Mouse (Mus musculus) R1 (cell line): Measurements from ENCODE around the gene Zbtb39.

Source experiments
- DNase-seq: peaks from one replicate; pipeline ENCODE4 v3.0.0-alpha.2; 2018; ENCODE audit warnings: low read depth, low spot score

Zbtb39 gene

DNA sequence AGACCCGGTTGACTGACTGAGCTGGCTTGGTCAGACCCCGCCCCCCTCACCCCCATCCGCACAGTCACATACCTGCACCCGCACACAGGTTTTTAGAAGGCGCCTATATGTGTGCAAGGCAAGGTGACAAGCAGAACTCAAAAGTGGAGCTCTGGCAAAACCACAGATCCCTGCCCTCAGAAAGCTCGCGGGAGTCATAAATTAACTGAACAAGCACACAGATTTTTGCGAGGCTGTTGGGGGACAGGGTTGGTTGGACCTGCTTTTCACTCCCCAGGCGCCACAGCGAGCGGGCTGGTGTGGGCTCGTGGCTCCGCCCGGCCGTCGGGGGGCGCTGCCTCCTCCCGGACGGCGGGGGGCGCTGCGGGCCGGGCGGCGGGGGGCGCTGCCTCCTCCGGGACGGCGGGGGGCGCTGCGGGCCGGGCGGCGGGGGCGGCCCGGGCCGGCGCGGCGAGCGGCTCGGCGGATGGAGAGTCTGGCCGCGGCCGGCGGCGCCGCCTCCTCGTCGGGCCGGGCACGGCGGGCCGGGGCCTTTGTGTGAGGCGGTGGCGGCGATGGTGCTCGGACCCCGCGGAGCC is at the start of gene Zbtb39:
Zbtb39 (plus strand) TSS at position 456 of the 578 bp plus-strand sequence.
- peak; percentile 82 for DNase-seq

DNA sequence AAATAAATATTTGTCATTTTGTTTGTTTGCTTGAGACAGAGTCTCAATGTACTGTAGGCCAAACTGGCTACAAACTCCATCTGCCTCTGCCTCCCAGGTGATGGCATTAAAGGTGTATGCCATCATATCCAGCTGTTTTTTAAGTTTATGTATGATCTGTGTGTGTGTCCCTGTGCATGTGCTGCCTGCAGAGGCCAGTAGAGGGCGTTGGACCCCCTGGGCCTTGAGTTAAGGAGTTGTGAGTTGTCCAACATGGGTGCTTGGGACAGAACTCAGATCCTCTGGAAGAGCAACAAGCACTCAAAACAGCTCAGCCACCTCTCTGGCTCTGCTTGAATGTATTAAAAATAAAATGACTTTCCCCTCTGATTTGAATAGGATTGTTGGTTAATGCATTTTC is 48.3 kb upstream of the Zbtb39 start:
- peak; percentile 44 for DNase-seq

DNA sequence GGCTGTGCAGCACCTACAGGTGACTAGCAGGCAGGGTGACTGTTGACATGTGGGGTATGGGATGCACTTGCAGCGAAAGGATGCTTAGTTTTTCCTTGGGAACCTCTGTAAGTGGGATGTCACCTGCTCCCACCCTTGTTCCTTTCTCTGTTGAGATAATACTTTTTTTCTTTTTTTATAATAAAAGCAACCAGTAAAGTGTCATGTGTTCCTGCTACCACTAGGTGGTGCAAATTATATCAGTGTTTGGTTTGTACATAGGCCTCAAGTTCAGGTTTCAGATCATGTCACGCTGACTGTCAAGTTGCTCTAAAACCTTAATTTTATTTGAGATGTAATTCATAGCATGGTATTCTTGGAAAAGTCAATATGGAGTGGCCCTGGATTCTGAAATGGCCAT is 44.7 kb upstream of the Zbtb39 start:
- DNase-seq: no peak

DNA sequence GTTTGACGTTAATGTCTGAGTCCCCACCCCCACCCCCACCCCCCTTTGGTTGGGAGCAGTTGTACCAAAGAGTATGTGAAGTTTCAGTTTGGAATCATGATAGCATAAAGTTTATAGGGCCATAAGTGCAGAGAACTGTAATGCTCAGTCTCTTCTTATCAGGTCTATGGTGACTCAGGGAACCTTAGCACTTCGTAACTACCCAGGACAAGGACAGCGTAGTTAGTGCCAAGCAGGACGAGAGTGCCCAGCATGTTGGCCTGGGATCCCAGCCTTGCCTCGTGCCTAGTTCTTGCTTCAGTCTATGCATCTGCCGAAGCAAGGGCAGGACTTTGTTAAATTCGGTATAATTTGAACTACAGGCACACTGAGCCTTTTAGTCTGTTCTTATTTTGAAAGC is 43.6 kb upstream of the Zbtb39 start:
- DNase-seq: no peak

DNA sequence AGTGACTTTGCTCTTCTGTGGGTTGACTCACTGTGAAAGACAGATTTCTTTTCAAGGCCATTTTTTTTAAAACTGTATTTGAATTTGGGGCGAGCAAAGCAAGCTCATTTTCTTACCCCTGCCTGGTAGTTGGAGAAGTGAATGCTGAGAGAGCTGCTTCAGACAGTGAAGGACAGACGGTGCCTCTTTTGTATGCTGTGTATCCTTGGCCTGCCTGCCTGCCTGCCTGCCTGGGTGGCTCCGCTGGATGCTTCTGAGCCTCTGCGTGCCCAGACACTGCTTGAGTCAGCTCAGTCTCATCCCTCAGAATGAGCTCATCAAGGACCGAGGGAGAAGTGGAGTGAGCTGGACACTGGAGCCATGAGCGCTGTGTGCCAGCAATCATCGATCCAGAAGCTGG is 40.4 kb upstream of the Zbtb39 start:
- DNase-seq: no peak

DNA sequence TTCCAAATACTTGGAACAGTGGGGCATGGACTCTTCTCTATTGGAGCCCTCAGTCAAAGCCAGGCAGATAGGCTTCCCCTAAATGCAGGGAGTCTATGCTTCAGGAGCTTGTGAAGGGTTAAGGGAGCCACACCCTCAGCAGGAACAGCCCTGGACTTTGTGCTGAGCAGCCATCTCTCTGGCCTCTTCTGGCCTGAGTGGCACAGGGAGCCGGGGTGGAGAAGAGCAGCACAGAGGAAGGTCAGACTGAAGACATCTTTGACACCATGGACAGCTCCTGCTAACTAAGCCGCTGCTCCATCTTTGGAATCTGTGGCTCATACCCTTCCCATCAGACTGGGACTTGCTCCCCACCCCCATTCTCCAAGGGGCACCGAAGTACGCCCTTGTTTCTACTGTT is 36.0 kb upstream of the Zbtb39 start:
- peak; percentile 74 for DNase-seq

DNA sequence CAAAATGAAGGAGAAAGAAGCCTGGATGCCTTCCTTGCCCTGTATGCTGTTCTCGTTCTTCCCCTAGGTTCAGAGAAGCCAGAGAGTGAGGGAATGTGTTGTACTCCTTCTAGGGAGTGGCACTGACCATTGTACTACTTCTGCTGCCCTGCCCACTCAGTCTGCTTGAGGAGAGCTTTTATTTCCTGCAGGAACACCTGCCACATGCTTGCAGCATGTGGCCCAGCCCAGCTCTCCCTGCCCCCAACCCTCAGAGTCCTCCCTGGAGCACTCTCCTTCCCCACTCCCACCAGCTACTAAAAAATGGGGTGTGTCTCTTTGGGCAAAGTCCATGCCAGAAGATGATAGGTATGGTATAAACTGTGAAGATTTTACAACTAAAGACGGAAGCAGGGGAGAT is 35.0 kb upstream of the Zbtb39 start:
- no peak for DNase-seq

DNA sequence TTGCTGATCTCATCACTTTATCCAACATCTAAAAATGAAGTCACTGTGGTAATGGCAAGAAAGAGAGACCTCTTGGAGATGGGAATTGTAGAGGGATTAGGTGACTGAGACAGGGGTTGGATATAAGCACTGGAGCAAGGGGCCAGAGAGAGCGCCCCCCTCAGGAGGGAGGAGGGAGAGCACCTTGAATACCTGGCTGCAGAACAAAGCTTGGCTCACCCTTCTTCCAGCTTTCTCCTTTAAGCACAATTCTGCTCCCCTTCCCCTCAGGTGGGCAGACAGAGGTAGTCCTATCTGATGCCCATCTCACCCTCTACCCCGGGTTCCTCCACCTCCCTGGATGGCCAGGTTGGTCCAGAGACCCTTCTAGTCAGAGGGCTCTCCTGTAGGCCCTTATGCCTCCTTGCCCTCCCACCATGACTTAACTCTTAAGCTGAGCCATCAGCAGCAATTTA is 34.5 kb upstream of the Zbtb39 start, which contains the start of gene Myo1a:
Myo1a (plus strand) TSS at position 405 of the 455 bp plus-strand sequence.
- DNase-seq: no peak

DNA sequence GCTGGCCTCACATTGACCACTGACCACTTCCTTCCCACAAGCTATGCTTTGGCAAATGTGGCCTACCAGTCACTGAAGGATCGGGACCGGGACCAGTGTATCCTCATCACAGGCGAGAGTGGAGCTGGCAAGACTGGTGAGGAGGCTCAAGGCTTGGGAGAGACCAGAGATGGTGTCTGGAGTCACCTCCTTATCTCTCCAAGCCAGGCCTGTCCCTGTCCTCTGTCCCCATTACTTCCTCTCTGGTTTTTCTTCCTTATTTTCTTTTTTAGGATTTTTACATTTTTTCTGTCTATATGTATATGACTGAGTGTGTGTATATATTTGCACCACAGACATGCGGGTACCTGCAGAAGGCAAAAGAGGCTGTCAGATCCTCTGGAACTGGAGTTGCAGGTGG is 33.6 kb upstream of the Zbtb39 start:
- DNase-seq: no peak

DNA sequence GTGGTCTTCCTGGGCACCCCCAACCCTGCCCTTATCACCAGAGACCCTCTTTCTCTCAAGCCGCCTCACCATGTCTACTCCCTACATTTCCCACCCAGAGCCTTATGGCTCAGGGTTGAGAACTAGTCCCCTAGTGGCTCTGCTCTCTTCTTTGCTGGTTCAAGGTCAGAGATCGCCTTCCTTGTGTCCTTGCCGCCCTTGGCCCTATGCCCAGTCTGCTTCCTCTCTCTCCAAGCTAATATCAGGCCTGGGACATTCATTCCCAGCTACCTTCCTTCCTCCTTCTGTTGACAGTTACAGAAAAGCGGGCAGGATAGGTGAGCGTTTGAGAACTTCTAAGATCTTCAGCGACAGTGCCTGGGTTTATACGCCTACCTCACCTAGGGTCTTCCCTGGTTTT is 31.6 kb upstream of the Zbtb39 start:
- DNase-seq: no peak

DNA sequence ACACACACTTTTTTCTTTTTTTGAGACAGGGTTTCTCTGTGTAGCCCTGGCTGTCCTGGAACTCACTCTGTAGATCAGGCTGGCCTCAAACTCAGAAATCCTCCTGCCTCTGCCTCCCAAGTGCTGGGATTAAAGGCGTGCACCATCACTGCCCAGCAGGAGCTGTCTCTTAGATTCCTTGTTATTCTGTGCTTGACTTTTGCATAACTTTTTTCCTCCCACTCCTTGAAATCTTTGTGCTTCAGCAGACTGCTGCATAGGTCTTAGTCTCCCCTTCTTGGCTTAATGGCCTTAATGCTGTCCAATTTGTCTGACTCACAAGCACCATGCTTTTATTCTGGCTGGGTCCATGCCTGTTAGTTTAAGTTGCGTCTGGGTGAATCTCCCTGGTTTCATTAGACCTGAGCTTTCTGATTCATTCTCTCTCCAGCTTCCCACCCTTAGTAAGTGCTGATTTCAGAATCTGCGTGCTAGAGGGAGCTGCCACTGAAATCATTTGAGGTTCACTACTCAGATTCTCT is 30.4 kb upstream of the Zbtb39 start:
- peak; percentile 55 for DNase-seq

DNA sequence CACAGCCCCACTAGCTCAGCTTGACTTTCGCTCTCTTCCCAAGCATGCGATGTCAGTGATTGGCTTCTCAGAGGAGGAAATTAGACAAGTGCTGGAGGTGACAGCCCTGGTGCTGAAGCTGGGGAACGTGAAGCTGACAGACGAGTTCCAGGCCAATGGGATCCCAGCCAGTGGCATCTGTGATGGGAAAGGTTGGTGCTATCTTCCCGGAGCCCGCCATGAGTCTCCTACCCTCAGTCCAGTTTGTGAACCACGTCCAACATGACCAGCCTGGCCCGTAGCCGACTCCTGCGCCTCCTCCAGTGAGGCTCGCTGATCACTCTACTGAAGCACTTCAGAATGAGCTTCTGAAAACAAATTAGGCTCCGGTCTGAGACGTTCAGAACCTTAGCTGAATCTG is 29.0 kb upstream of the Zbtb39 start:
- DNase-seq: no peak

DNA sequence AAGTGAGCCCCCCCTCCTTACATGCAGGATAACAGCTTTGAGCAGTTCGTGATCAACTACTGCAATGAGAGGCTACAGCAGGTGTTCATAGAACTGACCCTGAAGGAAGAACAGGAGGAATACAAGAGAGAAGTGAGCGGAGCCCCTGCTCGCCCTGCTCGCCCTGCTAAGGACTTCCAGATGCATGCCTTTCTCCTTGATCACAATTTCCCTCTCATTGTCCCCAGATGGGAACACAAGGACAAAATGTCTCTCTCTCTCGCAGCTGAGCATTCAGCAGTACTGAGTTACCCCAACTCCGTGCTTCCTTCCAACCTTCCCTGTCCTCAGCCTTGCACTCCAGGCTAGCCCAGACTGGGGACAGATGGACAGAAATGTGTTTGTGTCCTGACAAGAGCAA is 26.6 kb upstream of the Zbtb39 start:
- no peak for DNase-seq

DNA sequence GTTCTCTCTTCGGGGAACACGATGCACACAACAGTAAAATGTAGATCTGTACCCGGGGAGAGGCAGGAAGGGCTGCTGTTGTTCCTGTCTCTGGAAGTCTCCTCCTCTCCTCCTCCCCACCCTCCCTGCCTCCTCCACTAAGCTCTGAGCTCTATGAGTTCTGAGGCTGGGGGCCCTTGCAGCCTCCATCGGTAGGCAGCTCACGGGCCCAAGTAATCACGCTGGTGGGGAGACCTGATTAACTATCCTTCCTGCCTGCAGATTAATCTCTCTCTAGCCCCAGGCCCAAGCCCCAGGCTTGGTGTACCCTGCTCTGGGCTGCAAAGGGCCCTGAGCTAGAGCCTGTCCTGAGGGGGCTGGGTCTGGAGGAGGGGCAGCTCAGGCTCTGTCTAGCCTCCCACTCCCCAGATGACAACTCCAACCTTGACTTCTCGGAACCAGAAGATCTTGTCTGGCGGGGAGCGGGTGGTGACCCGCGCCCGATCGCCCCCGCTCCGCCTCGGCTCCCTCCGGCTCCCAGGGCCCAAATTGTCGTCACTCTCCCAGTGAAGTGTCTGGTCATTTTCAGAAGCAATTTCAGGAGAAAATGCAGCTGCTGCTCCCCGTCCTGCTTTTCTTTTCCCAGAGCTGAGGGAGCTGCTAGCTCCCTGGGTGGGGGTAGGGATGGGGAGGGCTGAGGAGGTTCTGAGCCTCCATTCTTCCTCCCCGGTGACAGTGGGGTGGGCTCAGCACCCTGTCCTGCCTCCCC is 17.5 kb upstream of the Zbtb39 start:
- no peak for DNase-seq

DNA sequence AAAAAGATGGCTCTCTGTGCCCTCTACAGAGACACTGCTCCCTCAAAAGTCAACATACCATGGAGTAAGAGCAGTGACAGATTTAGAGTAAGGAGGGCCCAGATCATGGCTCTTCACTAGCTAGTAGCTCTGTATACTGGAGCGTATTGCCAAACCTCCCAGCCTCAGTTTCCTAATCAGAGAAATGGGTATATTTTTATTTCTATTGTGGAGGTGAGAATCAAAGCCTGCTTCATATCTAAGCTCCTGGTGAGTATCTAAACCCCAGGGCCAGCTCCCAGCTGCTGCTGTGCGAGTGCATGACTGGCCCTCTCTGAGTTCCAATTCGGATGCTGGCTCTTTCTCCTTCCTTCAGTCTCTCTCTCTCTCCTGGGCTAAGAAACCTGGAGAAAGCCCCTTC is 15.2 kb upstream of the Zbtb39 start, which contains the start of gene Tac2:
Tac2 (plus strand) TSS at position 301 of the 400 bp plus-strand sequence.
- DNase-seq: no peak

DNA sequence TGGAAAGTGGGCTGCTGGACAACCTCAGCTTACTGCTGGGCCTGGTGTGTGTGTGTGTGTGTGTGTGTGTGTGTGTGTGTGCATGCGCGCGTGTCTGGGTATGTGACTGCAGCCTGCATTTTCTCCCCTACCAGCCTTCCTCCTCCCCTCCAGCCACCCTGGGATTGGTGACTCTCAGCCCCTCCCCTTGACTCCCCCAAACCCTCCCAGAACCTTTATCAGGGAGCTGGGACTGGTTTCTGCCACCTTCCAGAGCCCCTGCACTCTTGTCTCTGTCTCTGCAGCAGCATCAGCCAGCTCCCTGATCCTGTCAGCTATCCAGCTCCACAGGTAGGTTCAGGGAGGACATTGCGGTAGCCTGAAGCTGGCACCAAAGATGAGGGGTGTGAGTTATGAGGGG is 14.2 kb upstream of the Zbtb39 start:
- DNase-seq: no peak

DNA sequence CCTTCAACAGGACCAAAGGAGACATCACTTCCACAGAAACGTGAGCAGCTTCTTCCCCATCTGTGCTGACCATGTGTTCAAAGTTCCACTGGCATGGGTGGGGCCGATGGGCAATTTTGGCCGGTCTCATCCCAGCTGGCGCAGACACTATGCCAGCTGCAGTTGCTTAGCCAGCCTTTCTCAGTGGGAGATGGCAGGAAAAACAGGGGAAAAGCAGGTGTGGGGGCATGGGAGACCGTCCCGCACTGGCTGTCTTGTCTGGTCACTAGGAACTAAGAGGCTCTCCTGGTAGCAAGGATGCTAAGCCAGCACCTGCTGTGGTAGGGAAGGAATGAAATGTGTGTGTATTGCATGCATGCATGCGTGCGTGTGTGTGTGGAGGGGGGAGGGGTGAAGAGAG is 10.9 kb upstream of the Zbtb39 start:
- no peak for DNase-seq

DNA sequence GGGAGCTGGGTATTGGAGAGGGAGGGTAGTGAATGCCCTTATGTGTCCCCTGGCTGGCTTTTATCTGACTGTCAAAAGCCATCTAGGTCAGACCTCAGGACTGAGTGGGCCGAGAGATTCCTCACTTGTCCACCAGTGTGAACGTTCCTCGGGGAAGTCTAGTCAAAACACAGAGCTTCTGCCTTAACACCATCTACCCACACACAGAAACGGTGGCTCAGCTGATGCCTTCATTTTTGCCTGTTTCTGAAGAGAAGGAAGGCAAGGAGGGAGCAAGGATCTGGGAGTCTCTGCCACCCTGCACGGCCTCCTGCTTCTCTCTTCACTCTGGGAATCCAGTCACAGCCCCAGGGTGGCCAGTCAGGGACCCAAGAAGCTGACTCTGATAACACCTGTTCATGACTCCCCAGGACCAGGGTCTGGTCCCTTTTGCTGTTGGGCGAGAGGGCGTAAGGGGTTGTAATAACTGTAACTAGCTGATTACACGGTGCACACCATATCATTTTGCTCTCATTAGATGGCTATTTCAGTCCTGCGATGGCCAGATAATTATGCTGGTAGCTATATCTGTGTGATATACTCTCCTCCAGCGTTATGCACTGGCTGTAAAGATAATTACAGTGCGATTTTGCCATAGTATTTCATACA is 8.9 kb upstream of the Zbtb39 start:
- no peak for DNase-seq

DNA sequence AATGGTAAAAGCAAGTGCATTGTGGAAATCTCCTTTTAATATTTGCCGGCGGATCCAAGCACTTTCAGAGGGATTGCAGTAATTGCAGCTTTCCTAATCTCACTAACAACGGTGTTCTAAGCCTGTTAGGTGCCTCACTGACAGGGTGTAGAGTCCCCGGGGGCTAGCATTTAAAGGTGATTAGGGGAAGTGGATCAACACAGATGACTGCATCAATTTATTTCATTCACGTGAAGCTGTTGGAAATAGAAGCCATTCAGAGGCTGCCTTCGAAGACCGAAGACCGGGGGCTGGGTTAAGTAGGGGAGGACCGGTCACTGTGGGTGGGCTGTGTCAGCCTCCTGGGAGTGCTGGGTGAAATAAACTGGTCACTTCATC is 8.4 kb upstream of the Zbtb39 start:
- DNase-seq: no peak

DNA sequence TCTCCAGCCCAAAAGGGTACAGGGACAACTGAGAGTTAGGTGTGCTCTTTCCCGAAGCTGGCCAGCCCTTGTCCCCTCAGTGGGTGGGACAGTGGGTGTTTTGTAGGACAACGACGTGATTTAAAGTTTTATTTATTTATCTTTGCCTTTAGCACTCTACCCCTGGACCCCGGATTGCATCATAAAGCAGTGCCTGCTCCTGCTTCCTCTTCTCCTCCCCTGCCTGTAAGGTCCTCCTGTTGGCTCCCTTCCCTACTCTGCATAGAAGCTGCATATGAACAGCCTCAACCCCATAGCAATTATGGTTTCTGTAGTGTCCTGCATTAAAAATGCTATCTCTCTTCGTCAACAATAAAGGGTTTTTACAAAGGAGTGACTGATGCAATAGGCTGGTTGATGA is 7.9 kb upstream of the Zbtb39 start:
- DNase-seq: no peak

DNA sequence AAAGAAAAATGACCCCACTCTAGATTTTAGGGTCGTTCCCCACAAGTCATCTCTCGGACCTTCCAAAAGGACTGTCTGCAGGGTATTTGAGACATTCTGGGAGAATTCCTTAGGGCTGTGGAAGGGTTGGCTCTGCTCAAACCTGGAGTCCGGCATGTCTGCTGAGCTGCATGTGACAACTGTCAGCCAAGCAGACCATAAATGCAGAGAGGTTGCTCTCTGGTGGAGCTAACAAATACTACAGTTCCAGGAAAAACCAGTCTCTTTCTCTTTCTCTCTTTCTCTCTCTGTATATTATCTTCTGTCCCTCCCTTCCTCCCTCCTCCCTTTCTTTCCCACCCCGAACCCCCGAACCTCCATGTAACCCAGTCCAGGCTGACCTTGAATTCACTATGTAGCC is 4.9 kb upstream of the Zbtb39 start:
- DNase-seq: no peak

DNA sequence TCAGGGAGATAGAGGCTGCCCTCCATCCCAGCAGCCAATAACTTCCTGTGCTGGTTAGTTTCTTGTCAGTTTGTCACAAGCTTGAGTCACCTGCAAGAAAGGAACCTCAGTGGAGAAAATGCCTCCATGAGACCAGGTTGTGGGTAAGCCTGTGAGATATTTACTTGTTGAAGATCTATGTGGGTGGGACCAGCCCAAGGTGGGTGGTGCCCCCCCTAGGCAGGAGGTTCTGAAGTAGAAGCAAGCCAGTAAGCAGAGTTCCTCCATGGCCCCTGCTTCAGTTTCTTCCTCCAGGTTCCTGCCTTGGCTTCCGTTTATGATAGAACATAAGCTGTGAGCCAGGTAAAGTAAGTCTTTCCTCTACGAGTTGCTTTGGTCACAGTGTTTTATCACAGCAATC is 3.1 kb upstream of the Zbtb39 start:
- DNase-seq: no peak

DNA sequence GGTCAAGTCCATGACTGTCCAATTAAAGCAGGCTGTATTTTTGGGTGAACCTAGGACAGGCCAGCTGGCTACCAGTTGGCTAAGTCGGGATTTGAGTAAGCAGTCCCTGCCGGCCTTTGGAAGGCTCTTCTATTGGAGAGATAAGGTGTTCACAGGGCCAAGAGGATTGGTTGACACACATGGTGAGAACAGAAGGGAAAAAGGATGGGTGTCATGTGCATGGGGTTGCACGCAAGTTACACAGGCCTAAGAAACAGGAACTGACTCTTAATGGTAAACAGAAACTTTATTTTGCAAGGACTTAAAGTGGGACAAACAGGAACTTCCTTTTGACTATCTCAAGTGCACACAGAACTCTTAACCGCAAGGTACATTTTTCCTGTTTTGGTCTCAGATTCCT is 2.4 kb upstream of the Zbtb39 start:
- no peak for DNase-seq
